Mouse (Mus musculus) MEL (cell line): ENCODE data around the gene Pank1.

Experiments
- E2F4 ChIP-seq: IDR thresholded peaks from 2 replicates; pipeline ENCODE4 v1.6.1; 2011; ENCODE audit warnings: low read depth, low read length, improper control_type of control experiment, borderline replicate concordance
- TAL1 ChIP-seq: IDR thresholded peaks from 2 replicates; pipeline ENCODE4 v1.6.1; 2012; ENCODE audit warnings: mild to moderate bottlenecking, inconsistent platforms, low read length, moderate library complexity, mixed read lengths

DNA sequence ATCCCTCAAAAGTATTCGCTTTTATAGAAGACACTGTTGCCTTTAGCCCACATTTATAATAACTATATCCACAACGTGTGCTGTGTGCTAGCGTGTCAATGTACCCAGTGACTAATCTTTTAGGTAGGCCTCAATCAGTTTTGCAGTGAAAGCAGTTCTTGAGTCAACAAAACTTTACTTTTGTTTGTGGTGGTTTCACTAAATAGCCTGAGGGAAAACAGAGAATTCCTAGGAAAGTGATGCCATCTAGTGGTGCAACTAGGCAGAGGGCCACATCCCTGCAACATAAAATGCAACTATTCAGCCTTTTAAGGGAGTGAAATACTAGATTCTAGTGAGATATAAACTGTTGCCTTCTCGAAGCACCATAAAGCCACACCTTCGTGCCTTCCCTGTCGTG lies 106.5 kb downstream of the Pank1 start:
- TF ChIP-seq E2F4 (no peak), TAL1 (no peak)
